Mouse (Mus musculus) gastrocnemius, postnatal 4 days (tissue): Measurements from ENCODE around the gene Pramel4. TPM values are rescaled to one million over a fixed set of nuclear protein-coding genes. Genes with fewer than 3 reads are reported as not detected.
"Not testable (repeated sequence)": the region's sequence is repeated elsewhere in the genome, so short reads cannot be mapped to it uniquely, and the experiment has no call there.

ENCODE experiments used
- DNase-seq, 2 experiments: peaks; one replicate each; pipeline ENCODE4 v3.0.0; 2021 to 2022; ENCODE audit warnings: low spot score in 2 of 2, mixed read lengths in 2 of 2
- long read RNA-seq, 2 experiments: library from polyadenylated mRNA; stranded (forward); transcript quantifications; one replicate each; pipeline ENCODE4 v2.0.0; 2021
- total RNA-seq, 2 experiments: library from RNA; stranded (reverse); gene quantifications; 2 replicates each; pipeline ENCODE4 v1.2.3; 2021

Gene Pramel4
- total RNA-seq: not detected
- long read RNA-seq, experiment 1: 0 reads
- long read RNA-seq, experiment 2: 0 reads

GRCm38 (mm10) chr4:144058826-144059225 is at the start of gene Pramel4:
Gene Pramel4 (plus strand): TSS chr4:144059126.
- not testable (repeated sequence) for DNase-seq

GRCm38 (mm10) chr4:144106174-144106573 is 47.2 kb downstream of the Pramel4 start, which contains the start of gene Gm13102:
Gene Gm13102 (plus strand): TSS chr4:144106474.
- not testable (repeated sequence) for DNase-seq

Other genes with a start within 250 kb of the Pramel4 start
- gene Gm13084, start 243.0 kb upstream of the Pramel4 start, total RNA-seq: not detected
- gene Gm13103, start 212.6 kb upstream of the Pramel4 start, total RNA-seq: not detected
- gene Pramef6, start 158.7 kb upstream of the Pramel4 start, total RNA-seq: not detected
- gene Pramef25, start 108.1 kb upstream of the Pramel4 start, total RNA-seq: not detected
- gene Gm13101, start 92.2 kb upstream of the Pramel4 start, total RNA-seq: not detected
- gene Pramef17, start 64.8 kb upstream of the Pramel4 start, total RNA-seq: not detected
- not detected for gene Gm13102, start 47.3 kb downstream of the Pramel4 start, total RNA-seq
- gene Oog3, start 103.5 kb downstream of the Pramel4 start, total RNA-seq: not detected
- not detected for gene Oog2, start 131.6 kb downstream of the Pramel4 start, total RNA-seq
- gene C87977, start 154.2 kb downstream of the Pramel4 start, total RNA-seq: not detected
- not detected for gene Pramel5, start 221.4 kb downstream of the Pramel4 start, total RNA-seq